ENCODE assay signal across 16 mouse cellular contexts in the genomic region with DNA sequence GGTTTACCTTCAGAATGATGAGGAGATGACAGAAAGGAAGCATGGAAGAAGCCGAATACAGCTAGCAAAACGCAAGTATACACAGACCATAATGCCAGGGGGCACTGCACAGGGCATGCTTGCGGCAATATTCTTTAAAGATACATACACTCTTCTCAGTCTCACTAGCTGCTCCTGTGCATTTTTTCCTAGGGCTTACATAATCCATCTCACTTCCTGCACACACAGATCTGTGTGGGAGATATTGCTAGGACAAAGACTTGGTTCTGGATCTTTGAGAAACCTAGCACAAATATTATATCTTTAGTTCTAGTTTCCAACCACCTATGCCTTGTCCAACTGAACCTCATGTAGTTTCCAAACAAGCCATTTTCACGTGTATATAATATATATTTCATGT.
"Had no signal": no experiment of that assay in that cellular context is flagged by ENCODE, and none has a peak within 500 bp of the region (broad histone marks: within the 10 kb centered on the region; RNA-seq: fewer than 3 reads in every experiment).

No protein-coding gene starts in this region.

- H3K4me1 ChIP-seq: neural tube, embryonic 13.5 days; neural tube, embryonic 15.5 days; stomach, embryonic 15.5 days had no signal

- H3K36me3 ChIP-seq: neural tube, embryonic 13.5 days; neural tube, embryonic 15.5 days; stomach, embryonic 15.5 days had no signal

- H3K9ac ChIP-seq: neural tube, embryonic 13.5 days; neural tube, embryonic 15.5 days; stomach, embryonic 15.5 days had no signal

- H3K27ac ChIP-seq: neural tube, embryonic 13.5 days; neural tube, embryonic 15.5 days; stomach, embryonic 15.5 days; stomach, postnatal 0 days had no signal

- H3K4me2 ChIP-seq: neural tube, embryonic 13.5 days; neural tube, embryonic 15.5 days; stomach, embryonic 15.5 days had no signal

- H3K9me3 ChIP-seq: neural tube, embryonic 13.5 days; neural tube, embryonic 15.5 days; stomach, embryonic 15.5 days had no signal

- DNase-seq: retina, postnatal 1 day; right cerebral cortex, adult 18-20 months; right cerebral cortex, postnatal 14 days; right cerebral cortex, postnatal 25 days; right cerebral cortex, postnatal 4 days; spleen, adult 18-20 months; thymus, adult 18-20 months; thymus, adult 2 months; thymus, postnatal 14 days; thymus, postnatal 25 days; thymus, postnatal 36 days; thymus, postnatal 4 days had no signal

- H3K4me3 ChIP-seq: neural tube, embryonic 13.5 days; neural tube, embryonic 15.5 days; stomach, embryonic 15.5 days had no signal

- H3K27me3 ChIP-seq: neural tube, embryonic 13.5 days; neural tube, embryonic 15.5 days; stomach, embryonic 15.5 days had no signal
